Mouse (Mus musculus) kidney, embryonic 14.5 days (tissue): ENCODE measurements at regions not wholly inside any gene's neighbourhood (a gene's known extent, or its start where the extent isn't known, plus 50 kb on each side); places are given as distances from the start of the nearest gene placed in this dataset.
"Not testable (repeated sequence)": the region's sequence is repeated elsewhere in the genome, so short reads cannot be mapped to it uniquely, and the experiment has no call there.

Experiments
- ATAC-seq: fragments of 200-750 bp; cut with Nextera tagmentation; 2 replicates; pipeline ENCODE4 v1.8.0; 2017; ENCODE audit warnings: moderate number of reproducible peaks, mild to moderate bottlenecking, moderate TSS enrichment, moderate library complexity; ENCODE audit not compliant: low FRiP score, low TSS enrichment
- H3K27ac ChIP-seq: fragments of 300-500 bp; sonication (generic); 2 replicates; pipeline ENCODE4 v1.5.1; 2014; ENCODE audit warnings: low read depth, mild to moderate bottlenecking, low read length, moderate library complexity, mixed read lengths
- H3K27me3 ChIP-seq: fragments of 300-500 bp; sonication (generic); 2 replicates; pipeline ENCODE4 v1.6.1; 2014; ENCODE audit warnings: mild to moderate bottlenecking, low read length; ENCODE audit not compliant: control insufficient read depth, insufficient read depth
- H3K36me3 ChIP-seq: fragments of 300-500 bp; sonication (generic); 2 replicates; pipeline ENCODE4 v1.6.1; 2014; ENCODE audit warnings: low read length, mixed read lengths; ENCODE audit not compliant: control insufficient read depth, insufficient read depth
- H3K4me1 ChIP-seq: fragments of 300-500 bp; sonication (generic); 2 replicates; pipeline ENCODE4 v1.6.1; 2014; ENCODE audit warnings: low read length, mixed read lengths; ENCODE audit not compliant: control insufficient read depth, insufficient read depth
- H3K4me2 ChIP-seq: fragments of 300-500 bp; sonication (generic); replicated peaks from 2 replicates; pipeline ENCODE4 v1.6.1; 2014; ENCODE audit warnings: low read depth, mild to moderate bottlenecking, low read length
- H3K4me3 ChIP-seq: fragments of 300-500 bp; sonication (generic); 2 replicates; pipeline ENCODE4 v1.5.1; 2014; ENCODE audit warnings: mild to moderate bottlenecking, low read length
- H3K9ac ChIP-seq: fragments of 300-500 bp; sonication (generic); 2 replicates; pipeline ENCODE4 v1.6.1; 2014; ENCODE audit warnings: low read depth, mild to moderate bottlenecking, low read length, moderate library complexity
- H3K9me3 ChIP-seq: fragments of 300-500 bp; sonication (generic); 2 replicates; pipeline ENCODE4 v1.6.1; 2016; ENCODE audit warnings: low read length; ENCODE audit not compliant: control insufficient read depth
- WGBS: fragments of 180-500 bp; shearing (Covaris S2); extraction: QIAGEN DNeasy Blood & Tissue Kit; methylation state at CpG from one replicate; pipeline ENCODE4 v1.1.7; 2014; 5-methylcytosine and 5-hydroxymethylcytosine counted together

- H3K4me1 ChIP-seq = 0 out of 2 replicates have a peak, but pooled peaks cover 8% of the 10 kb centered on the region
- H3K27ac ChIP-seq = no peak overlapping the region
- ATAC-seq = no peak
- no peaks in the 10 kb centered on the region; the same call in 1 of the 2 replicates for H3K9me3 ChIP-seq
- H3K36me3 ChIP-seq = no peaks in the 10 kb centered on the region
- H3K4me2 ChIP-seq = no peak overlapping the region
- 60% methylated on average over 3 of the region's 3 CpGs for WGBS
- H3K27me3 ChIP-seq = no peaks in the 10 kb centered on the region; the same call in 1 of the 2 replicates
- no peak overlapping the region for H3K4me3 ChIP-seq
- H3K9ac ChIP-seq = no peak overlapping the region
Measured at GRCm38 (mm10) chr5:148805030-148805429, 124.1 kb downstream of the Katnal1 start.

- Histone ChIP-seq H3K4me2 (no peak overlapping the region), H3K9ac (no peak overlapping the region), H3K9me3 (no peaks in the 10 kb centered on the region; the same call in 1 of the 2 replicates), H3K36me3 (no peaks in the 10 kb centered on the region), H3K4me3 (no peak overlapping the region), H3K27ac (no peak overlapping the region), H3K27me3 (no peaks in the 10 kb centered on the region), H3K4me1 (peaks cover 5% of the 10 kb centered on the region; the same call in 1 of the 2 replicates)
- 90% methylated on average over 14 of the region's 14 CpGs for WGBS
- no peak for ATAC-seq
Measured at GRCm38 (mm10) chr5:148803772-148804171, 125.3 kb downstream of the Katnal1 start.

- WGBS = 69% methylated on average over 9 of the region's 9 CpGs
- peaks cover 14% of the 10 kb centered on the region for H3K4me1 ChIP-seq
- H3K27ac ChIP-seq = no peak overlapping the region
- no peak for ATAC-seq
- no peak overlapping the region for H3K4me2 ChIP-seq
- H3K27me3 ChIP-seq = no peaks in the 10 kb centered on the region
- no peak overlapping the region for H3K4me3 ChIP-seq
- H3K36me3 ChIP-seq = no peaks in the 10 kb centered on the region
- no peaks in the 10 kb centered on the region; the same call in 1 of the 2 replicates for H3K9me3 ChIP-seq
- no peak overlapping the region for H3K9ac ChIP-seq
Measured at GRCm38 (mm10) chr5:148802720-148803119, 126.4 kb downstream of the Katnal1 start.

GRCm38 (mm10) chr5:148798541-148798940, 130.6 kb downstream of the Katnal1 start:
- H3K9ac ChIP-seq = no peak overlapping the region; the same call in 1 of the 2 replicates
- no peaks in the 10 kb centered on the region for H3K9me3 ChIP-seq
- H3K27ac ChIP-seq = no peak overlapping the region
- no peak overlapping the region for H3K4me2 ChIP-seq
- ATAC-seq = no peak
- H3K4me3 ChIP-seq = no peak overlapping the region
- H3K4me1 ChIP-seq = peaks cover 35% of the 10 kb centered on the region
- H3K27me3 ChIP-seq = no peaks in the 10 kb centered on the region
- no peaks in the 10 kb centered on the region for H3K36me3 ChIP-seq
- 55% methylated on average over 6 of the region's 6 CpGs for WGBS

- H3K27me3 ChIP-seq = no peaks in the 10 kb centered on the region
- no peak for ATAC-seq
- H3K4me1 ChIP-seq = peaks cover 35% of the 10 kb centered on the region
- H3K4me2 ChIP-seq = no peak overlapping the region
- no peaks in the 10 kb centered on the region for H3K9me3 ChIP-seq
- H3K36me3 ChIP-seq = no peaks in the 10 kb centered on the region
- H3K9ac ChIP-seq = no peak overlapping the region
- no peak overlapping the region for H3K27ac ChIP-seq
- 16% methylated on average over 4 of the region's 4 CpGs for WGBS
- no peak overlapping the region for H3K4me3 ChIP-seq
Measured at GRCm38 (mm10) chr5:148796072-148796471, 133.0 kb downstream of the Katnal1 start.

- no peaks in the 10 kb centered on the region for H3K36me3 ChIP-seq
- H3K4me1 ChIP-seq = peaks cover 35% of the 10 kb centered on the region
- no peaks in the 10 kb centered on the region for H3K27me3 ChIP-seq
- H3K9ac ChIP-seq = no peak overlapping the region
- 38% methylated on average over 15 of the region's 15 CpGs for WGBS
- ATAC-seq = 0 out of 2 replicates have a peak, but pooled peaks have one; percentile 20
- H3K9me3 ChIP-seq = no peaks in the 10 kb centered on the region
- H3K27ac ChIP-seq = no peak overlapping the region
- no peak overlapping the region for H3K4me3 ChIP-seq
- no peak overlapping the region; the same call in 1 of the 2 replicates for H3K4me2 ChIP-seq
Measured at GRCm38 (mm10) chr5:148794465-148794864, 134.7 kb downstream of the Katnal1 start.

DNA sequence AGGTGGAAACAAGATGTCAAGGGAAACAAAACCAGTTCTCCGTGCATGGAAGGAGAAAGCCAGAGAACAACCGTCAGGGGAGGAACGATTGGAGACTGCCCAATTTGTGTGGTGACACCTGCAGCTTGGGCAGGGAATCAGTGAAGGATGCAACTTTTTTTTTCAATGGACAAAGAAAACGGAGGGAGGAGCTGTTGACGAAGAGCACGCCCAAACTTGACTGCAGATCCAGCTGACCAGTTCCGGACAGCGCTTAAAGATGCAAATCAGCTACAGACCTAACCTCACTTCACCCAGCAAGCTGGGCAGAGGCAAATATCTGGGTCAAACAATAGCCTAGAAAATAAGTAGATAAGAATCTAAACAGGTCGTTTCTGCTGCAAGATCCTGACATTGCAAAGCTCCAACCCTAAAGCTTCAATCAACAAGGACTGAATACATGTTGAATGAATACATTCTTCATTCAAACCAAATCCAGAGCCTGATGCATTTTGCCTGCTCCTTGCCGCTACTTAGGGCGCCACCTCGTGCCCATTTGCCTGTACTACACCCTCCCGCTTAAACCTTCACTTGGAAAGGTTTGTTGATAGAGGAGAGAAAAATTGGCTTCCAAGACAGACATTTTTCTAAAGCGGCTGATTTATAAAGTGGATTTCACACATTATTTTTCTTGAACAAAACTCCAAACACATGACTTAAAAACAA, 136.2 kb downstream of the Katnal1 start:
- Histone ChIP-seq H3K4me2 (peak overlapping the region; percentile 17; the same call in 1 of the 2 replicates), H3K4me1 (peaks cover 23% of the 10 kb centered on the region)

DNA sequence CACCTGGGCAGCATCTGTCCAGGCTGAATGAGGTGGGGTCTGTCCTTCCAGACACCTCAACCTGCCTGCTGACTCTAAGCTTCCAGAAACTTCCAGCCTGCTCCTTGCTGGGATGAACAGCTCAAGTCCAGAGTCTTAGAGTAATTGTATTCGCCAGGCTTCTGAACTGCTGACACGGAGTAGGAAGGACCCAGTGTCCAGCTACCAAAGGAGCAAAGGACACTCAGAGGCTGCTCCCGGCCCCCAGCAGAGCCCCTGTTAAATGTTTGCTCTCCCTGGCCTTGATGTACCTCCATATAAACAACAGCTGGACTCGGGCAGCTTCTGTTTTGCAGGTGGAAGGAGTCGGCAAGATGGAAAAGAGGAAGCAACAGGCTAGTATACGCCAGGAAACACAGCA, 137.5 kb downstream of the Katnal1 start:
- Histone ChIP-seq H3K9me3 (no peaks in the 10 kb centered on the region), H3K27me3 (no peaks in the 10 kb centered on the region), H3K4me3 (no peak overlapping the region), H3K4me2 (no peak overlapping the region), H3K4me1 (peaks cover 14% of the 10 kb centered on the region), H3K27ac (no peak overlapping the region), H3K36me3 (no peaks in the 10 kb centered on the region), H3K9ac (no peak overlapping the region)
- WGBS = 70% methylated on average over 6 of the region's 6 CpGs
- ATAC-seq = no peak

More for the DNA sequence above, 136.2 kb downstream of the Katnal1 start:
- WGBS = 9% methylated on average over 14 of the region's 14 CpGs
- Histone ChIP-seq H3K36me3 (no peaks in the 10 kb centered on the region), H3K9ac (no peak overlapping the region), H3K27me3 (no peaks in the 10 kb centered on the region), H3K9me3 (no peaks in the 10 kb centered on the region), H3K4me3 (no peak overlapping the region), H3K27ac (no peak overlapping the region)
- ATAC-seq = no peak

DNA sequence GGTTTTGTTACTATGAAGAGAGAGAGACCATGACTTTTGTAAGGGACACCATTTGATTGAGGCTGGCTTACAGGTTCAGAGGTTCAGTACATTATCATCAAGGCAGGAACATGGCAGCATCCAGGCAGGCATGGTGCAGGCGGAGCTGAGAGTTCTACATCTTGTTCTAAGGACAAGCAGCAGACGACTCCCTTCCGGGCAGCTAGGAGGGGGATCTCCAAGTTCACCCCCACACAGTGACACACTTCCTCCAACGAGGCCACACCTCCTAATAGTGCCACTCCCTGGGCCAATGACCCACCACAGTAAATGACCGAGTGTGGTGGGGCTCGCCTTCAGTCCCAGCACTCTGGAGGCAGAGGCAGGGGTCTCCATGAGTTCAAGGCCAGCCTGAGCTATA, 138.8 kb downstream of the Katnal1 start:
- H3K4me1 ChIP-seq, H3K36me3 ChIP-seq, H3K4me2 ChIP-seq, H3K9ac ChIP-seq, H3K9me3 ChIP-seq, H3K27ac ChIP-seq, H3K27me3 ChIP-seq, ATAC-seq, H3K4me3 ChIP-seq: not testable (repeated sequence)
- 75% methylated on average over 6 of the region's 6 CpGs for WGBS
